Mouse (Mus musculus): Measurements from ENCODE around the gene Cyp17a1.

Gene Cyp17a1

GRCm38 (mm10) chr19:46669802-46670201, 3.2 kb downstream of the Cyp17a1 start:
- no peak for DNase-seq (ENCODE audit: low spot score)

DNA sequence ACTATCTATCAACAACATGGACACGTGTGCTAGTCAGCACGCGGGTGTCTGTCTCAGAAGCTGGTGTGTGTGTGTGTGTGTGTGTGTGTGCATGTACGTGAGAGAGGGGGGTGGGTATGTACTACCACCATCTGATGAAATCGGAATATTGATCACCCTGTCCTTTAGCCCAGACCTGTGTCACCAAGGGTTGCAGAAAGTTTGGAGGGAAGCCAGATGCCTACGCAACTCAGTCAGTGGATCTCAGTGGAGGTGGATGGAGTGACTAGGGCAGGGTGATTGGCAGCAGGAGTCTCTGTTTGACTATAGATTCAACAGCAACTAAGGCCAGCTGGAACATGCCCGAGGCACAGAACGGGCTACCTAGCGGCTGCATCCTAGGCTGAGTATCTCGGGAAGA, 4.7 kb downstream of the Cyp17a1 start:
- no peak for DNase-seq (ENCODE audit: low spot score)

DNA sequence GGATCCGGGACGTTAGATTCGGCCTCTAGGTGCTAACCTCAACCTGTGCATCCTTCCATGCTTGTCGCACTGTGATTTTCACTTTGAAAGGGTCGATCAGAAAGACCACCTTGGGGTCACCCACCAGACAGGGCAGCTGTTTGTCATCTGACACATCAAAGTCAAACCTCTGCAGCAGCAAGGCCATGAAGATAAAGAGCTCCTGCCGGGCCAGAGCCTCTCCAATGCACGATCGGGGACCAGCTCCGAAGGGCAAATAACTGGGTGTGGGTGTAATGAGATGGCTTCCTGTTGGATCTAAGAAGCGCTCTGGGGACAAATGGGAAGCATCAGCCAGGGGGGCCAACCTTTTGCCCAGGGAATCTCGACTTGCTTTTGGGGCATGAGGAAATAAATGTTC, 5.7 kb downstream of the Cyp17a1 start:
- DNase-seq (ENCODE audit: low spot score) = no peak

- peak; percentile 20 for DNase-seq (ENCODE audit: low spot score)
These were observed 7.5 kb downstream of the Cyp17a1 start for GRCm38 (mm10) chr19:46665474-46665873.

- no peak for DNase-seq (ENCODE audit: low spot score)
These were observed 10.2 kb downstream of the Cyp17a1 start for GRCm38 (mm10) chr19:46662784-46663183.

- no peak for DNase-seq (ENCODE audit: low spot score)
These were observed 10.8 kb downstream of the Cyp17a1 start for GRCm38 (mm10) chr19:46662214-46662613.

GRCm38 (mm10) chr19:46661511-46661910, 11.5 kb downstream of the Cyp17a1 start:
- no peak for DNase-seq (ENCODE audit: low spot score)

DNA sequence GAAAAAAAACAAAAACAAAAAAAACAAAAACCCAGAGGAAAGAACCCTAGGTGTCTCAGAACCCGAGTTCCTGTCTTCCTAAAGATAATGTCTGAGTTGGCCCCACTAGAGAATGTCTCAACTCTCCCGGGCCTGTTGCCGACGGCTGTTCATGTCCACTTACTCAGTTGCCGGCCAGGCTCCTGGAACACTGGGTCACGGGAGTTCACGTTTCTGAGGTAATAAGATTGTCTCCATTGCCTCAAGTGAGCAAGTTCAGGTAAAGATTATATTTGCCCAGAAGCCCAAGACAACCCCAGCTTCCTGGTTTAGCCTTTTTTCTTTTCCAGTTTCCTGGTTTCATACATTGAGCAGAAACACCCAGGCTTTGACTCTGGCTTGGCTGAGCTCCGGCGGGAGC, 14.1 kb downstream of the Cyp17a1 start:
- DNase-seq (ENCODE audit: low spot score) = no peak

DNA sequence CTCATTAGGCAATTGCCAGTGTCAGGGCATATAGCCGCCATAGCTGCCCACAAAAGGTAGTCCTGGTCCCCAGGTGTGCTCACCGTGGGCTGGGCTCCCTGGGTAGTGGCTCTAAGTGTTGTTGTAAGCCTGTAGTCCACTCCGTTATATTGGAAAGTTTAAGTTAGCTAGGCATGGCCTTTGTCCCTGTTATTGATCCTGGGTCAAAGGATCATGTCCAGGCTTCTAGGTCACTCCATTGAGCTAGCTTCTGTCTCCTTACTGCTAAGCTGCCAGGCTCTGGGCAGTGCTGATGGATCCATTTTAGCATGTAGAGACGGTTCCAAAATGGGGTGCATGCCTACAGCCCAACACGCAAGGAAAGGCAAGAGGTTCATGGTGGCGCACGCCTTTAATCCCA, 14.6 kb downstream of the Cyp17a1 start:
- DNase-seq (ENCODE audit: low spot score) = no peak

GRCm38 (mm10) chr19:46657339-46658020, 15.5 kb downstream of the Cyp17a1 start:
- DNase-seq (ENCODE audit: low spot score) = peak; percentile 44

GRCm38 (mm10) chr19:46656151-46656840, 16.7 kb downstream of the Cyp17a1 start:
- DNase-seq (ENCODE audit: low spot score) = no peak

- no peak for DNase-seq (ENCODE audit: low spot score)
These were observed 17.3 kb downstream of the Cyp17a1 start for GRCm38 (mm10) chr19:46655626-46656025.

DNA sequence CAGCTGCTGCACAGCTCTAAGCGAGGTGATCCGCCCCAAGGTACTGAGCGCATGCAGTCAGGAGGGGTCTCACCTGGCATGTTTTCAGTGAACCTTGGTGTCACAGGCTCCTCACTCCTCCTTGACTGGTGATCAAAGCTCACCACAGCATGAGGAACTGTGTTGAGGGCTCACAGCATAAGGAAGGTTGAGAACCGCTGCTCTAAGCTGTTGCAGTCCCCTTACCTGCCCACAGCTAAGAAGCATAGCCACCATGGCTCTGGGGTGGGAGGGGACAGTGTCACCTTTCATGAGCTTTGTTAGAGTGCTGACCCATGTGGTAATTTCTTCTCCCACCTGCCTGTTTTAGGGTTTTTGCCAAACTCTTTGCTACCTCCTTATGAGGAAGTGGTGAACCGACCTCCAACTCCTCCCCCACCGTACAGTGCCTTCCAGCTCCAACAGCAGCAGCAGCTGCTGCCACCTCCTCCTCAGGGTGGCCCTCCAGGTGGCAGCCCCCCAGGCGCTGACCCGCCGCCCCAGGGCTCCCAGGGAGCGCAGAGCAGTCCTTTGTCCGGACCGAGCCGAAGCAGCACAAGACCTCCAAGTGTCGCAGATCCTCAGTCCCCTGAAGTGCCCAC, 19.2 kb downstream of the Cyp17a1 start:
- no peak for DNase-seq (ENCODE audit: low spot score)

GRCm38 (mm10) chr19:46653188-46653587, 19.8 kb downstream of the Cyp17a1 start:
- DNase-seq (ENCODE audit: low spot score) = no peak

DNA sequence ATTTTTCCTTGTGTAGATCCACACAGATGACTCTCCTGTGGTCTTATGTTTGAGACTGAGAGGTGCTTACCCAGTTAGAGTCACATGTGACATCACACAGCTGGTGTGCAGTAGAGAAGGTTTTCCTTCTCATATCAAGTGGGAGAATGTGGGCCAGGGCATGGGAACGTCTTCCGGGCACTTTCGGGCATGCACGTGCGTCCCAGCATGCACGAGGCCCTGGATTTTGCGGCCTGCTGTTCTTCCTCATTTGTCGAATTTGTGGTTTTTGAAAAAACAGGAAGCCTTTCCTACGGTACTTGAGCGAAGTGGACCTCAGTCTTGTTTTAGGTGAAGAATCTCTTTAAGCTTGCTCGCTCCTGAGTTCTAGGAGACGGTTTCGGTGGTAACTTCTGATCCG, 24.4 kb downstream of the Cyp17a1 start:
- no peak for DNase-seq (ENCODE audit: low spot score)

GRCm38 (mm10) chr19:46647850-46648249, 25.1 kb downstream of the Cyp17a1 start:
- DNase-seq (ENCODE audit: low spot score) = no peak

DNA sequence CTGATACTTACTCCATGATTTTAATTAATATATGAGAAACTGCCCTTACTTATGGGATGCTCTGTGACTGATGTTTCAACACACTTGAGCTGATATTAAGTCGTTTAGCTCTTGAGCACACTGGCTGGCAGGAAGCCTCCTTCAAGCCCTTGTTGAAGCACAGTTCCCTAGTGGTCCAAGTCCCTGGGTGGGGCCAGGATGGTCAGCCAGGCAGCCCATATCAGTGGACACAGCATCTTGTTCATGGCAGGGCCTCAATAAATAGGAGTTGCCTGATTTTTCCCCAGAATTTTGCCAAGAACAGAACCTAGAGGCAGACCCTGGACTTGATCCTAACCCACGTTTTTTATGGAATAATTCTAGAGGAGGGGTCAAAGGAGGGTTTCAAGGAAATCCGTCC, 25.7 kb downstream of the Cyp17a1 start:
- no peak for DNase-seq (ENCODE audit: low spot score)

GRCm38 (mm10) chr19:46646041-46646481, 26.9 kb downstream of the Cyp17a1 start:
- DNase-seq (ENCODE audit: low spot score) = no peak

GRCm38 (mm10) chr19:46644793-46645602, 28.0 kb downstream of the Cyp17a1 start:
- DNase-seq (ENCODE audit: low spot score) = no peak

DNA sequence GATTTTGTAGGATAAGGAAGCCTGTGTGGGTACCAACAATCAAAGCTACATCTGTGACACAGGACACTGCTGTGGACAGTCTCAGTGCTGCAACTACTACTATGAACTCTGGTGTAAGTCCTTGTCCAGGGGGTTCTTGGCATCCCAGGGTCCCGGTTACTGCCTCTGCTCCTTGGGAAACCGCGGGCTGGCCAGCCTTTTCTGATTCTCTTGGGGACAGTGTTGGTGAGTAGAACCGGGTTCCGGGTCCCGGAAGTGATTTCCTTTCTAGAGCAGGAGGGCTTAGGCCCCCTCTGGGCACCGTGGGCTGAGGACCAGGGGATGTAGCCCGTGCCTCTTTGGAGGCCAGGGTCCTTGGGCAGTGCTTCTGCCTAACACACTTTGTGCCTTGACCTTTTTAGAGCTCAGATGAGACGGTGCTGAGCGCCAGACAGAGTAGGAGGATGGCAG, 28.6 kb downstream of the Cyp17a1 start:
- DNase-seq (ENCODE audit: low spot score) = no peak

GRCm38 (mm10) chr19:46643236-46643635, 29.7 kb downstream of the Cyp17a1 start:
- DNase-seq (ENCODE audit: low spot score) = no peak

GRCm38 (mm10) chr19:46642136-46642753, 30.7 kb downstream of the Cyp17a1 start:
- DNase-seq (ENCODE audit: low spot score) = no peak
